Mouse (Mus musculus): ENCODE data around the gene Cox5a. TPM values are rescaled to one million over a fixed set of nuclear protein-coding genes. Genes with fewer than 3 reads are reported as not detected.

The Cox5a gene
- polyA plus RNA-seq, 1 experiment from 2014 or later = 833 TPM

GRCm38 (mm10) chr9:57553119-57553518 lies 32.0 kb downstream of the Cox5a start:
- Histone ChIP-seq H3K4me3 (ENCODE audit: low read depth, low read length) (no peak overlapping the region), H3K9ac (ENCODE audit: low read depth, low read length) (no peak overlapping the region), H3K36me3 (ENCODE audit: control insufficient read depth, insufficient read depth, low read length) (0 out of 2 replicates have a peak, but pooled peaks cover 2% of the 10 kb centered on the region), H3K27me3 (ENCODE audit: control insufficient read depth, insufficient read depth, low read depth, low read length) (no peaks in the 10 kb centered on the region), H3K4me2 (ENCODE audit: low read length) (no peak overlapping the region), H3K27ac (ENCODE audit: low read length) (no peak overlapping the region), H3K4me1 (ENCODE audit: control insufficient read depth, insufficient read depth, low read length) (peaks cover 7% of the 10 kb centered on the region), H3K9me3 (replicated peaks; ENCODE audit: control insufficient read depth, low read length, poor library complexity, severe bottlenecking) (no peaks in the 10 kb centered on the region)
- peak; percentile 22; the same call in 1 of the 2 replicates for ATAC-seq
- WGBS = 69% methylated on average over 11 of the region's 11 CpGs

GRCm38 (mm10) chr9:57554753-57555152 lies 33.7 kb downstream of the Cox5a start:
- 42% methylated on average over 3 of the region's 3 CpGs for WGBS
- ATAC-seq = no peak
- Histone ChIP-seq H3K27ac (ENCODE audit: low read length) (no peak overlapping the region), H3K4me1 (ENCODE audit: control insufficient read depth, insufficient read depth, low read length) (peaks cover 7% of the 10 kb centered on the region), H3K4me2 (ENCODE audit: low read length) (no peak overlapping the region), H3K4me3 (ENCODE audit: low read depth, low read length) (no peak overlapping the region), H3K36me3 (ENCODE audit: control insufficient read depth, insufficient read depth, low read length) (0 out of 2 replicates have a peak, but pooled peaks cover 2% of the 10 kb centered on the region), H3K9me3 (replicated peaks; ENCODE audit: control insufficient read depth, low read length, poor library complexity, severe bottlenecking) (no peaks in the 10 kb centered on the region), H3K27me3 (ENCODE audit: control insufficient read depth, insufficient read depth, low read depth, low read length) (no peaks in the 10 kb centered on the region), H3K9ac (ENCODE audit: low read depth, low read length) (no peak overlapping the region)

- no peaks in the 10 kb centered on the region for H3K36me3 ChIP-seq (ENCODE audit: control insufficient read depth, insufficient read depth, low read length)
- no peaks in the 10 kb centered on the region for H3K27me3 ChIP-seq (ENCODE audit: control insufficient read depth, insufficient read depth, low read depth, low read length)
- H3K27ac ChIP-seq (ENCODE audit: low read length) = no peak overlapping the region
- H3K4me2 ChIP-seq (ENCODE audit: low read length) = no peak overlapping the region
- H3K9me3 ChIP-seq (replicated peaks; ENCODE audit: control insufficient read depth, low read length, poor library complexity, severe bottlenecking) = no peaks in the 10 kb centered on the region
- 77% methylated on average over 3 of the region's 3 CpGs for WGBS
- H3K9ac ChIP-seq (ENCODE audit: low read depth, low read length) = no peak overlapping the region
- H3K4me1 ChIP-seq (ENCODE audit: control insufficient read depth, insufficient read depth, low read length) = peaks cover 15% of the 10 kb centered on the region
- no peak overlapping the region for H3K4me3 ChIP-seq (ENCODE audit: low read depth, low read length)
- no peak for ATAC-seq
Observed at GRCm38 (mm10) chr9:57557215-57557614, 36.1 kb downstream of the Cox5a start.

GRCm38 (mm10) chr9:57558625-57559024 lies 37.6 kb downstream of the Cox5a start:
- Histone ChIP-seq H3K27me3 (ENCODE audit: control insufficient read depth, insufficient read depth, low read depth, low read length) (no peaks in the 10 kb centered on the region), H3K4me1 (ENCODE audit: control insufficient read depth, insufficient read depth, low read length) (peaks cover 25% of the 10 kb centered on the region), H3K4me3 (ENCODE audit: low read depth, low read length) (no peak overlapping the region), H3K9ac (ENCODE audit: low read depth, low read length) (no peak overlapping the region), H3K9me3 (replicated peaks; ENCODE audit: control insufficient read depth, low read length, poor library complexity, severe bottlenecking) (no peaks in the 10 kb centered on the region), H3K27ac (ENCODE audit: low read length) (no peak overlapping the region), H3K4me2 (ENCODE audit: low read length) (no peak overlapping the region), H3K36me3 (ENCODE audit: control insufficient read depth, insufficient read depth, low read length) (no peaks in the 10 kb centered on the region)
- WGBS = 92% methylated on average over 4 of the region's 4 CpGs
- no peak for ATAC-seq

- ATAC-seq = no peak
- peaks cover 25% of the 10 kb centered on the region for H3K4me1 ChIP-seq (ENCODE audit: control insufficient read depth, insufficient read depth, low read length)
- H3K36me3 ChIP-seq (ENCODE audit: control insufficient read depth, insufficient read depth, low read length) = no peaks in the 10 kb centered on the region
Observed at GRCm38 (mm10) chr9:57559568-57559967, 38.5 kb downstream of the Cox5a start.

GRCm38 (mm10) chr9:57560263-57560662 lies 39.2 kb downstream of the Cox5a start:
- peak overlapping the region; percentile 69 for H3K4me2 ChIP-seq (ENCODE audit: low read length)
- H3K36me3 ChIP-seq (ENCODE audit: control insufficient read depth, insufficient read depth, low read length) = no peaks in the 10 kb centered on the region
- peak overlapping the region; percentile 93 for H3K27ac ChIP-seq (ENCODE audit: low read length)
- no peaks in the 10 kb centered on the region for H3K9me3 ChIP-seq (replicated peaks; ENCODE audit: control insufficient read depth, low read length, poor library complexity, severe bottlenecking)
- peak; percentile 26 for ATAC-seq
- no peaks in the 10 kb centered on the region for H3K27me3 ChIP-seq (ENCODE audit: control insufficient read depth, insufficient read depth, low read depth, low read length)
- H3K4me3 ChIP-seq (ENCODE audit: low read depth, low read length) = peak overlapping the region; percentile 66
- H3K9ac ChIP-seq (ENCODE audit: low read depth, low read length) = peak overlapping the region; percentile 74
- WGBS = 28% methylated on average over 7 of the region's 7 CpGs
- H3K4me1 ChIP-seq (ENCODE audit: control insufficient read depth, insufficient read depth, low read length) = peaks cover 25% of the 10 kb centered on the region

More at GRCm38 (mm10) chr9:57559568-57559967, 38.5 kb downstream of the Cox5a start:
- Histone ChIP-seq H3K9ac (ENCODE audit: low read depth, low read length) (no peak overlapping the region), H3K27ac (ENCODE audit: low read length) (no peak overlapping the region), H3K4me2 (ENCODE audit: low read length) (no peak overlapping the region), H3K4me3 (ENCODE audit: low read depth, low read length) (no peak overlapping the region), H3K27me3 (ENCODE audit: control insufficient read depth, insufficient read depth, low read depth, low read length) (no peaks in the 10 kb centered on the region), H3K9me3 (replicated peaks; ENCODE audit: control insufficient read depth, low read length, poor library complexity, severe bottlenecking) (no peaks in the 10 kb centered on the region)
- 59% methylated on average over 2 of the region's 2 CpGs for WGBS

GRCm38 (mm10) chr9:57560861-57561710 lies 40.0 kb downstream of the Cox5a start, which contains the start of gene Scamp2:
Scamp2 (plus strand) TSS chr9:57560943.
- ATAC-seq = peak; percentile 100
- no peaks in the 10 kb centered on the region for H3K27me3 ChIP-seq (ENCODE audit: control insufficient read depth, insufficient read depth, low read depth, low read length)
- no peaks in the 10 kb centered on the region for H3K9me3 ChIP-seq (replicated peaks; ENCODE audit: control insufficient read depth, low read length, poor library complexity, severe bottlenecking)
- peak within 1 kb of the TSS; percentile 66 for H3K4me3 ChIP-seq (ENCODE audit: low read depth, low read length)
- H3K4me1 ChIP-seq (ENCODE audit: control insufficient read depth, insufficient read depth, low read length) = peaks cover 25% of the 10 kb centered on the region
- H3K9ac ChIP-seq (ENCODE audit: low read depth, low read length) = peak within 1 kb of the TSS; percentile 74
- under 1% methylated on average over 37 of the region's 37 CpGs for WGBS
- H3K36me3 ChIP-seq (ENCODE audit: control insufficient read depth, insufficient read depth, low read length) = no peaks in the 10 kb centered on the region
- H3K4me2 ChIP-seq (ENCODE audit: low read length) = peak within 1 kb of the TSS; percentile 69
- H3K27ac ChIP-seq (ENCODE audit: low read length) = peak within 1 kb of the TSS; percentile 93

- Histone ChIP-seq H3K9me3 (replicated peaks; ENCODE audit: control insufficient read depth, low read length, poor library complexity, severe bottlenecking) (no peaks in the 10 kb centered on the region), H3K27ac (ENCODE audit: low read length) (no peak overlapping the region), H3K9ac (ENCODE audit: low read depth, low read length) (no peak overlapping the region), H3K4me2 (ENCODE audit: low read length) (peak overlapping the region; percentile 69), H3K36me3 (ENCODE audit: control insufficient read depth, insufficient read depth, low read length) (no peaks in the 10 kb centered on the region), H3K27me3 (ENCODE audit: control insufficient read depth, insufficient read depth, low read depth, low read length) (no peaks in the 10 kb centered on the region), H3K4me1 (ENCODE audit: control insufficient read depth, insufficient read depth, low read length) (peaks cover 25% of the 10 kb centered on the region), H3K4me3 (ENCODE audit: low read depth, low read length) (peak overlapping the region; percentile 66)
- no peak for ATAC-seq
- WGBS = 81% methylated on average over 13 of the region's 13 CpGs
Observed at GRCm38 (mm10) chr9:57561711-57562099, 40.6 kb downstream of the Cox5a start.

- Histone ChIP-seq H3K9ac (ENCODE audit: low read depth, low read length) (0 out of 2 replicates have a peak overlapping the region, but pooled peaks have one; percentile 25), H3K9me3 (replicated peaks; ENCODE audit: control insufficient read depth, low read length, poor library complexity, severe bottlenecking) (no peaks in the 10 kb centered on the region), H3K27me3 (ENCODE audit: control insufficient read depth, insufficient read depth, low read depth, low read length) (no peaks in the 10 kb centered on the region), H3K27ac (ENCODE audit: low read length) (no peak overlapping the region), H3K4me1 (ENCODE audit: control insufficient read depth, insufficient read depth, low read length) (peaks cover 25% of the 10 kb centered on the region), H3K4me2 (ENCODE audit: low read length) (no peak overlapping the region), H3K36me3 (ENCODE audit: control insufficient read depth, insufficient read depth, low read length) (no peaks in the 10 kb centered on the region), H3K4me3 (ENCODE audit: low read depth, low read length) (no peak overlapping the region)
- ATAC-seq = no peak
- 84% methylated on average over 4 of the region's 4 CpGs for WGBS
Observed at GRCm38 (mm10) chr9:57562896-57563372, 41.9 kb downstream of the Cox5a start.

All from midbrain, embryonic 16.5 days (tissue).